Mouse (Mus musculus) neural tube, embryonic 11.5 days (tissue): ENCODE measurements around the gene Zfp524. TPM values are rescaled to one million over a fixed set of nuclear protein-coding genes. Genes with fewer than 3 reads are reported as not detected.
"Not testable (repeated sequence)": the region's sequence is repeated elsewhere in the genome, so short reads cannot be mapped to it uniquely, and the experiment has no call there.

Experiments used
- ATAC-seq: fragments of 200-750 bp; cut with Nextera tagmentation; 2 replicates; pipeline ENCODE4 v1.8.0; 2017; ENCODE audit warnings: moderate number of reproducible peaks, mild to moderate bottlenecking, moderate TSS enrichment, moderate library complexity; ENCODE audit not compliant: insufficient read depth, low FRiP score, low TSS enrichment
- DNase-seq: peaks from one replicate; pipeline ENCODE4 v3.0.0-alpha.2; 2015; ENCODE audit warnings: low spot score
- H3K27ac ChIP-seq: fragments of 300-500 bp; sonication (generic); 2 replicates; pipeline ENCODE4 v1.5.1; 2014; ENCODE audit warnings: low read depth, mild to moderate bottlenecking, low read length
- H3K27me3 ChIP-seq: fragments of 300-500 bp; sonication (generic); 2 replicates; pipeline ENCODE4 v1.6.1; 2014; ENCODE audit warnings: mild to moderate bottlenecking, low read length, mixed read lengths; ENCODE audit not compliant: control insufficient read depth, insufficient read depth
- H3K36me3 ChIP-seq: fragments of 300-500 bp; sonication (generic); 2 replicates; pipeline ENCODE4 v1.6.1; 2014; ENCODE audit warnings: mild to moderate bottlenecking, low read length, moderate library complexity, mixed read lengths; ENCODE audit not compliant: control insufficient read depth, insufficient read depth
- H3K4me1 ChIP-seq: fragments of 300-500 bp; sonication (generic); 2 replicates; pipeline ENCODE4 v1.6.1; 2014; ENCODE audit warnings: low read length, mixed read lengths; ENCODE audit not compliant: control insufficient read depth, insufficient read depth
- H3K4me2 ChIP-seq: fragments of 300-500 bp; sonication (generic); 2 replicates; pipeline ENCODE4 v1.6.1; 2014; ENCODE audit warnings: low read depth, mild to moderate bottlenecking, moderate library complexity
- H3K4me3 ChIP-seq: fragments of 300-500 bp; sonication (generic); 2 replicates; pipeline ENCODE4 v1.5.1; 2014; ENCODE audit warnings: low read depth, low read length
- H3K9ac ChIP-seq: fragments of 300-500 bp; sonication (generic); 2 replicates; pipeline ENCODE4 v1.6.1; 2014; ENCODE audit warnings: mild to moderate bottlenecking, low read length
- H3K9me3 ChIP-seq: fragments of 300-500 bp; sonication (generic); 2 replicates; pipeline ENCODE4 v1.6.1; 2016; ENCODE audit warnings: low read length; ENCODE audit not compliant: control insufficient read depth
- WGBS: fragments of 180-500 bp; shearing (Covaris S2); extraction: QIAGEN DNeasy Blood & Tissue Kit; methylation state at CpG from one replicate; pipeline ENCODE4 v1.1.7; 2014; 5-methylcytosine and 5-hydroxymethylcytosine counted together
- polyA plus RNA-seq: library from polyadenylated mRNA; unstranded; fragments of >200 nt; fragmentation: Nextera tagmentation; extraction: Ambion mirVana; gene quantifications from 2 replicates; pipeline ENCODE4 v1.2.1, GENCODE M21; 2014

The Zfp524 gene
- polyA plus RNA-seq, 1 experiment from 2014 or later, result 10.1 TPM

DNA sequence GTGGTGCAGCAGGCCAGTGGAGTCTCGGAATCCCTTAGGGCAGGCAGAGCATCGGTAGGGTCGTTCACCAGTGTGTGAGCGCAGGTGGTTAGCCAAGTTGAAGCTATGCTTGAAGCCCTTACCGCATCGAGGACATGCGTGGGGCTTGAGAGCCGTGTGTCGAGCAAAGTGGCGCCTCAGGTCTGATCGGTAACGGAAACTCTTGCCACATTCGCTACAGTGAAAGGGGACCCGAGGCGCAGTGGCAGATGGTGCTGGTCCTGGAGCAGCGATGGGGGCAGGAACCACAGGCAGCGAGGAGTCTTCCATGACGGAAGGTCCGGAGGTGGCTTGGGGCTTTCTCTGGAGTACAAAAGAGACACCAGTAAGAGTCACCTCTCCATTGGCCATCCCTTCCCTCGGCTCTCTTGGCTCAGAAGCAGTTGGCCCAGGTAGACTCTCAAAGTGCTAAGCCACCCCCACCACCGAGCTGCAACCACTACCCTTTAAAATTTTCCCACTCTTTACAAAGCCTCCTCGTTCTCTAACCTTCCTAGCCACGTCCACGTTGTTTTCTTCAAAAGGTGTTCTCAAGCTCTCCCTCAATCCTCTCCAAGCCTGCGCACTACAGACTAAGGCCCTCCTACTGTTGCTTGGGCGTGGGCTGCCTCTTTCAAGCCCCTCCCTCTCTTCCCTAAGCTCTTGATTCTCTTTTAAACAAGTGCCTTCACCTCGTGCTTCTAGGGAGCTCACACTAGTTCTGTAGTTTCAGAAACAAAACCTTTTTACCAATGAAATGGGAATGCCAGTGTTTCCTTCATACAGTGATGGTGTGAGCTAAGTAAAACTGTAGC is 1.3 kb upstream of the Zfp524 start:
- no peak for ATAC-seq
- no peak for DNase-seq
- 91% methylated on average over 27 of the region's 27 CpGs for WGBS
- Histone ChIP-seq H3K27ac (no peak overlapping the region), H3K9me3 (no peaks in the 10 kb centered on the region), H3K27me3 (no peaks in the 10 kb centered on the region), H3K36me3 (peaks cover 34% of the 10 kb centered on the region), H3K4me2 (no peak overlapping the region), H3K9ac (no peak overlapping the region), H3K4me1 (peaks cover 7% of the 10 kb centered on the region; the same call in 1 of the 2 replicates), H3K4me3 (no peak overlapping the region)

GRCm38 (mm10) chr7:5015118-5016001 is 1.1 kb downstream of the Zfp524 start, which contains the start of gene Gm44973:
Gm44973 (plus strand) TSS chr7:5015496.
- H3K27me3 ChIP-seq, result no peaks in the 10 kb centered on the region
- H3K4me2 ChIP-seq, result peak within 1 kb of the TSS; percentile 57
- whole genome bisulfite sequencing, result under 1% methylated on average over 55 of the region's 76 CpGs
- no peaks in the 10 kb centered on the region for H3K9me3 ChIP-seq
- ATAC-seq, result peak; percentile 78
- H3K36me3 ChIP-seq, result peaks cover 15% of the 10 kb centered on the region
- peak within 1 kb of the TSS; percentile 92 for H3K27ac ChIP-seq
- DNase-seq, result peak; percentile 96
- H3K4me3 ChIP-seq, result peak within 1 kb of the TSS; percentile 46
- peak within 1 kb of the TSS; percentile 77 for H3K9ac ChIP-seq
- H3K4me1 ChIP-seq, result peaks cover 7% of the 10 kb centered on the region; the same call in 1 of the 2 replicates

- peaks cover 13% of the 10 kb centered on the region for H3K36me3 ChIP-seq
- whole genome bisulfite sequencing, result 61% methylated on average over 3 of the region's 3 CpGs
- no peaks in the 10 kb centered on the region for H3K27me3 ChIP-seq
- H3K9me3 ChIP-seq, result no peaks in the 10 kb centered on the region
- no peak for DNase-seq
- H3K4me3 ChIP-seq, result peak overlapping the region; percentile 46
- H3K4me2 ChIP-seq, result peak overlapping the region; percentile 57
- H3K9ac ChIP-seq, result peak overlapping the region; percentile 77; the same call in 1 of the 2 replicates
- peaks cover 8% of the 10 kb centered on the region for H3K4me1 ChIP-seq
- ATAC-seq, result no peak
- H3K27ac ChIP-seq, result peak overlapping the region; percentile 92; the same call in 1 of the 2 replicates
Measured at GRCm38 (mm10) chr7:5016057-5016456, 1.8 kb downstream of the Zfp524 start.

GRCm38 (mm10) chr7:5016920-5017319 is 2.7 kb downstream of the Zfp524 start:
- Histone ChIP-seq H3K27ac (no peak overlapping the region), H3K9ac (no peak overlapping the region), H3K27me3 (no peaks in the 10 kb centered on the region), H3K4me1 (peaks cover 10% of the 10 kb centered on the region), H3K36me3 (peaks cover 8% of the 10 kb centered on the region), H3K4me2 (no peak overlapping the region), H3K4me3 (no peak overlapping the region), H3K9me3 (no peaks in the 10 kb centered on the region)
- DNase-seq (no peak), ATAC-seq (no peak)
- WGBS, result 88% methylated on average over 2 of the region's 2 CpGs

DNA sequence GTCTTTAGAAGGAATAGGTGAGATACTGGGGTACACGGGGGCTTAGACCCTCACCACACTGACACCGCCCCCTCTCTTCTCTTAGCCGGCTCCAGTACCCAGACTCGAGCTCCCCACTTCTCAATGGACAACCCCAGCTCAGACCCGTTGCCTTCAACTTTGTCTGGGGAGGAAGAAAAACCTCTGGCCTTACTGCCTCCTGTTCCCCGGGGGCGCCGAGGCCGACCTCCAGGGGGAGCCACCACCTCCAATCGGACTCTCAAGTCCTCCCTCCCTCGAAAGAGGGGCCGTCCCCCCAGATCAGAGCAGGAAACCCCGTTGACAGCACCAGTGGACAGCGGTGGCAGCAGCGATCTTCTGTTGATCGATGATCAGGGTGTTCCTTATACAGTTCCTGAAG is 3.1 kb downstream of the Zfp524 start:
- H3K9me3 ChIP-seq, result no peaks in the 10 kb centered on the region
- peaks cover 10% of the 10 kb centered on the region for H3K4me1 ChIP-seq
- no peaks in the 10 kb centered on the region for H3K27me3 ChIP-seq
- no peak overlapping the region for H3K4me2 ChIP-seq
- H3K27ac ChIP-seq, result no peak overlapping the region
- ATAC-seq, result no peak
- WGBS, result 92% methylated on average over 16 of the region's 16 CpGs
- H3K9ac ChIP-seq, result no peak overlapping the region
- no peak overlapping the region for H3K4me3 ChIP-seq
- no peak for DNase-seq
- H3K36me3 ChIP-seq, result peaks cover 6% of the 10 kb centered on the region

- ATAC-seq, result no peak
- Histone ChIP-seq H3K4me3 (no peak overlapping the region), H3K36me3 (peaks cover 2% of the 10 kb centered on the region; the same call in 1 of the 2 replicates), H3K27me3 (no peaks in the 10 kb centered on the region), H3K27ac (no peak overlapping the region), H3K9ac (no peak overlapping the region), H3K9me3 (no peaks in the 10 kb centered on the region), H3K4me2 (no peak overlapping the region), H3K4me1 (peaks cover 10% of the 10 kb centered on the region)
- DNase-seq, result no peak
- WGBS, result 96% methylated on average over 21 of the region's 21 CpGs
Measured at GRCm38 (mm10) chr7:5017931-5018330, 3.7 kb downstream of the Zfp524 start.

DNA sequence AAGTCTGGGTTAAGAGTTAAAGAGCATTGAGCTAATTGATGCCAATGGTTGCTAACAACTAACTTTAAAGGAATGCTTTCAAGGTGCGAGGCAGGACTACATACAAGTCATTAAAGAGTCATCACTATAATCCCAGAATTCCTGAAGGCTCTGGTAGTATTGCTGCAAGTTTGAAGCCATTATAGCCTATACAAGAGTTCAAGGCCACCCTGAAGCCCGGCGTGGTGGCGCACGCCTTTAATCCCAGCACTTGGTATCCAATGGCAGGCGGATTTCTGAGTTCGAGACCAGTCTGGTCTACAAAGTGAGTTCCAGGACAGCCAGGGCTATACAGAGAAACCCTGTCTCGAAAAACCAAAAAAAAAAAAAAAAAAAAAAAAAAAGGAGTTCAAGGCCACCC is 5.4 kb downstream of the Zfp524 start:
- not testable (repeated sequence) for H3K36me3 ChIP-seq, ATAC-seq, H3K9me3 ChIP-seq, H3K4me1 ChIP-seq, H3K27me3 ChIP-seq, DNase-seq
- Histone ChIP-seq H3K4me3 (peak overlapping the region; percentile 82), H3K27ac (peak overlapping the region; percentile 58; the same call in 1 of the 2 replicates), H3K4me2 (peak overlapping the region; percentile 81), H3K9ac (peak overlapping the region; percentile 83)
- WGBS, result 28% methylated on average over 8 of the region's 8 CpGs

GRCm38 (mm10) chr7:5020000-5020681 is 5.9 kb downstream of the Zfp524 start, which contains the start of the genes Zfp865 and Ccdc106:
Zfp865 (plus strand) TSS chr7:5020376.
Ccdc106 (plus strand) TSS chr7:5020553.
- Histone ChIP-seq H3K9me3 (no peaks in the 10 kb centered on the region), H3K4me1 (peaks cover 7% of the 10 kb centered on the region), H3K4me3 (peak within 1 kb of the TSS; percentile 82), H3K27ac (peak within 1 kb of the TSS; percentile 83), H3K36me3 (peaks cover 5% of the 10 kb centered on the region), H3K4me2 (peak within 1 kb of the TSS; percentile 81), H3K27me3 (no peaks in the 10 kb centered on the region), H3K9ac (peak within 1 kb of the TSS; percentile 83)
- 1% methylated on average over 48 of the region's 49 CpGs for WGBS
- peak; percentile 89 for ATAC-seq
- peak; percentile 99 for DNase-seq
